Mouse (Mus musculus) heart, adult 2 months (tissue): ENCODE results near the gene Bmper.

Source experiments
- CTCF ChIP-seq: fragments of 200-600 bp; IDR thresholded peaks from 2 replicates; pipeline ENCODE4 v1.8.1; 2022; ENCODE audit warnings: antibody characterized with exemption, mild to moderate bottlenecking, moderate library complexity
- EP300 ChIP-seq: fragments of 200-500 bp; IDR thresholded peaks from 2 replicates; pipeline ENCODE4 v1.6.1; 2011; ENCODE audit warnings: low read depth, low read length, control low read depth; ENCODE audit not compliant: insufficient read depth
- POLR2A ChIP-seq: fragments of 200-500 bp; IDR thresholded peaks from 2 replicates; pipeline ENCODE4 v1.6.1; 2011; ENCODE audit warnings: mild to moderate bottlenecking, low read depth, low read length, control low read depth; ENCODE audit not compliant: insufficient read depth

- TF ChIP-seq CTCF, result no peak
- no peak for TF ChIP-seq POLR2A
- no peak for TF ChIP-seq EP300
Measured at GRCm38 (mm10) chr9:23242911-23243310, 20.0 kb downstream of the Bmper start.
